Mouse (Mus musculus) embryo, embryonic 10 days (tissue): ENCODE measurements around the gene Gm43738.
"Not testable (repeated sequence)": the region's sequence is repeated elsewhere in the genome, so short reads cannot be mapped to it uniquely, and the experiment has no call there.

Experiments
- DNase-seq: peaks from one replicate; pipeline ENCODE4 v3.0.0-alpha.2; 2015; ENCODE audit warnings: low spot score

The Gm43738 gene

DNA sequence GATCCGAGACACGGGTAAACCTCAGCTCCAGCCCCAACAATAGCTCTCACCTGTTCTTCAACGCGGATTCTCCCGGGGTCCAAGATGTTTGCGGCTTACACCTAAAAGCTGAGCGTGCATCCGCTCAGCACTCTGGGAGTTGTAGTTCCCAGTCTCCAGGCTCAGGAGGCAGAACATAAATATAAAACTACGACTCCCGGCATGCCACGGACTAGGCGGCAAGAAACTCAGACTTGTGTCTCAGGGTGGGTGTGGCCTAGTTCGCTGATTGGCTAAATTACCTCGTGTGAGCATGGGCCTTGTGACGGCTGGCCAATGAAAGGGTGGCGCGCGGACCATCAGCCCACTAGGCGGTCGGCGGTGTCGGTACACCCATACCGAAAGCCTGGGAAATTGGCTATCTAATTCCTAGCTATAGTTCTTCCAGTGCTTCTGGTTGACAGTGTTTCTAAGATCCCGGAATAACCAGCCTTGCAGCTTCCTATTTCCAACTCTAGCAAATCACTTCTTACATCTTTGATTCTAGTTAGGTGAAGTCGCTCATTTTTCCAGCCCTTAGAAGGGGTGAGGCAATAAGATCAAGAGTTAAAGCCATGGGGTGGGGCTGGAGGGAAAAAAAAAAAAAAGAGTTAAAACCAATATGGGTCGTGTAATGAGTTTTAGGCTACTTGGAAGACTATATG lies 1.1 kb upstream of the Gm43738 start, which contains the start of gene Fdps:
Fdps (minus strand) TSS at position 148 of the 683 bp plus-strand sequence.
- DNase-seq = peak; percentile 100

DNA sequence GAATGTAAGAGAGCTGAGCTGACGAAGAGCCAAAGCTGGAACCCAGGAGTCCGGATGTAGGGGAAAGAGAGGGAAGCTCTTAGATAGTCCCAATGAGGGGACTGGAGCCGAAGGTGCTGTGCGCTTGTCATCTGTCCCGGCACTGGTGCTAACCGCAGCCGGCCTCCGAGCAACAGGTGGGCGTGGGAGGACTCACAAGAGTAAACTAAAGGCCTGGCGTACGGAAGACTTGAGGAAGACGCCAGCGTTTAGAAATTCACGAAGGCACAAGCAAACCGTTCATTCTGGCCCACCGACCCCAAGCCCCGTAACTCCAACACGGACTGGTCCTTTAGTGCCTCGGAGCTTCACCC lies 536 bp upstream of the Gm43738 start:
- DNase-seq = no peak

DNA sequence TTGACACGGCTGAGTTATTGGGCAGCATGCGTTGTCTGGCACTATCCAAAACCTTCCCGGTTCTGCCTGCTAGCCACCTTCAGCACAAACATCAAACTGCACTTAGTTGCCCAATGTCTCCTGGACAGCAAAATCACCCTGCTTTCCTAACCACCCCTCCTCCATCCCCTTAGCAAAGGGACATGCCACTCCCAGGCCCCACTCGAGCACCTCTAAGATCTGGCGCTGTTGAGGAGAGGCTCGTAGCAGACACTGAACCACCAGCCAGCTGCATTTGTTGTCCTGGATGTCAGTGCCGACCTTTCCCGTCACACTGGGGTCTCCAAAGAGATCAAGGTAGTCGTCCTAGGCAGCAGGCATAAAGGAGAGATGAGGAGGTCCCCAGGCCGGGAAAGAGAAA lies 6.9 kb downstream of the Gm43738 start:
- DNase-seq = no peak

DNA sequence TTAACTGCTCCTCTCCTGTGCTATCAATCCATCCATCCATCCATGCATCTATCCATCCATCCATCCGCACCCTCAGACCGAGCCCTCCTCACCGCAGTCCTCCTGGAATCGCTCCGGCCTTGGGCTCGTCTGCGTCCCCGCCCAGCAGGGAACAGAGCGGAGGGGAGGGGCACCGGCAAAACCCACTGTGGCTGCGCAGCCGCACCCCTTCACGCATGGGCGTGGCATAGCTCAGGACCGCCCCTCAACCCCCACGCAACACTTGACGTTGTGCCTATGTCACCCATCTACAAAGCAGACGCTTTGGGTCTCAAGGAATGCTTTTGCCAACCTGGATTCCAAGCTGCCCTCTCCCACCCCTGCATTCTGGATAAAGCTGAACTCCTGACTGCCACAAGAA lies 7.7 kb downstream of the Gm43738 start, which contains the start of gene Rusc1:
Rusc1 (minus strand) TSS at position 137 of the 400 bp plus-strand sequence.
- peak; percentile 89 for DNase-seq

DNA sequence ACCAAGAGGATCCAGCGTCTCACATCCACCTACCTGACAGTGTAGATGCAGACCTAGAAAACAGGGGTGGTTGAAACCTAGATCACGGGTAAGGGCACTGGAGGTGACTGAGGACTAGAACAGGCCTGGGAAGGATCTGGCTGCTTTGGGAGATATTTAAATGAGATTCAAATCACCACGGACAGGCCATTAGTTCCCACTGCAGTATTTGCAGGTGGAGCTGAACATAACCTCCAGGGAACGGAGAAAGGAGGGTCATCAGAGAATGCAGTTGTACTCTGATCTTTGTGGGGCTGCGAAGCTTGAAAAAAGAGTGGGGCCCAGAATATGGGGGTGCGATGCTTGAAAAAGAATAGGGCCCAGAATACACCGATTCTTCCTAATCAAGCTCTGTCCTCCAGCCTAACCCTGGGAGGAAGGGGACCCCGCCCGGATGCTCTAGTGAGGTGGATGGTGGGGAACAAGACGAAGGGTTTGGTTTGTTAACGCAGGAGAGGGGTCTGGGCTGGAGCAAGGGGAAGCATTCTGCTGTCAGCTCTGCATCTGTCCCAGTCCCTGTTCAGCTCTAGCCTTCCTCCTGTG lies 8.3 kb downstream of the Gm43738 start:
- DNase-seq = no peak

DNA sequence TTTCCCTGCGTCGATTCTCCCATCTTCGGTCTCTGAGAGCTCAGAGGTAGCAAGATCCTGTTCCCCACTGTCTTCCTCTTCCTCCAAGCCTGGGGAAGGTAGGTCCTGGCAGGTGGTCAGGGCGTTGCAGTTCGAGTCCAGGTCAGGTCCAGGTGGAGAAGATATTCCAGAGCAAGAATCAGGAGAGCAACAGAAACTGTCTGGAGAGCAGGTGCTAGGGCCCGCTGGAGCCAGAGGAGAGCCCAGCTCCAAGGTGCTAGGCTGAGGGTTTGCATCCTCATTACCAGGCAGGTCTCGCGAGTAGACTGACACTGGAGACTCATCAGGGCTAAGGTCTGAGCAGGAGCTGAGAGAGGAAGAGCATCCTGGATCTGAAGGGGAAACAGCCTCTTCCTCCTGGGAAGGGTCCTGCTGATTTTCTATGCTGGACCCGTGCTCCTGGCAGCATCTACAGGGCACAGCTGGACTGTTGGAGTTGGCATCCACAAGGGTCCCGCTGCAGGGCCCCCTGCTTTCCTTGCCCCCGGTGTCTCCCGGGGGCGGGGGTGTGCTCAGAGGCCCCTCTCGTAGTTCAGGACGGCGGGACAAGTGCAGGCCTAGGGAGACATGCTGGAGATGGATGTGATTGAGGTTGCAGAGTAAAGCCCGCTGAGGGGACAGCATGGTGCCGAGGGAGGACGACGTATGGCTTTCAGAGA lies 8.9 kb downstream of the Gm43738 start:
- peak; percentile 28 for DNase-seq

DNA sequence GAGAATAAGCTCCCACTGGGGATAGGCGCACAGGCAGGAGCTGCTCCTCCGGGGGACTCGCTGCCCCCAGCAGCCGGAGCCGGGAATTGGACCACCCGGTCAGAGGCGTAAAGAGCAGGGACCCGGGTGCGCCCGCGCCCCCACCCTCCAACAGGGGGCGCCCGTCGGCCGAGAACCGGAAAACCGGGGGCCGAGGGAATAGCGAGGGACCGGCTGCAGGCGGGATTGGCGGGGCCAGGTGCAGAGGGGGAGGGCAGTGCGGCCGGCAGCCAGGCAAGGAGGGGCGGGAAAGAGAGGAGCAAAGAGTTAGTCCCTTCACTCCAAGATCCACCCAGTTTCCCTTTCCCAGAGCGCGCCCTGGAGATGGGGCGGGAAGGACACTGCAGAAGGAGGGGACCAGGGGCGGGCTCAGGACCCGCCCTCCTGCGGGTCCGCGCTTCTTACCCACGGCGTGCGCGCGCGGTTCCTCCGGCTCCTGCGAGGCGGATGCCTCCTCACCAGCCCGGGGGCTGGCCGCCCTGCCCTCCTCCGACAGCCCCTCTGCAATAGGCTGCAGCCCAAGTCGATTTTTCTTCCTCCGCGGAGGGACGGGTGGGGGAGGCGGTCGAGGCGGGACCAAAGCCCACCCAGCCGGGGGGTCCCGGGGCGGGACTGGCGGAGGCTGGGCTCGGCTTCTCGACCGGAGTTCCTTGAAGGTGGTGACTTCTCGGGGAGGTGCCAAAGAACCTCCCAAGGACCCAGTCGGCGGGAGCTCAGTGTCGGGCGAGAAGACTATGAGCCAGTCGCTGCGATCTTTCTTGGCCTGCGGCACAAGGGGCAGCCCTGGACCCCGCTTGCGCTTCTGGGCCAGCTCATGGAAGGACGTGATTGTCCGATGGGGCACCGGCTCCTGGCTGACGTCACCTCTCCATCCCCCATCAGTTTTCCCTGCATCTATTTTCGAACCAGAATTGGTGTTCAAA lies 9.9 kb downstream of the Gm43738 start:
- DNase-seq = peak; percentile 75

DNA sequence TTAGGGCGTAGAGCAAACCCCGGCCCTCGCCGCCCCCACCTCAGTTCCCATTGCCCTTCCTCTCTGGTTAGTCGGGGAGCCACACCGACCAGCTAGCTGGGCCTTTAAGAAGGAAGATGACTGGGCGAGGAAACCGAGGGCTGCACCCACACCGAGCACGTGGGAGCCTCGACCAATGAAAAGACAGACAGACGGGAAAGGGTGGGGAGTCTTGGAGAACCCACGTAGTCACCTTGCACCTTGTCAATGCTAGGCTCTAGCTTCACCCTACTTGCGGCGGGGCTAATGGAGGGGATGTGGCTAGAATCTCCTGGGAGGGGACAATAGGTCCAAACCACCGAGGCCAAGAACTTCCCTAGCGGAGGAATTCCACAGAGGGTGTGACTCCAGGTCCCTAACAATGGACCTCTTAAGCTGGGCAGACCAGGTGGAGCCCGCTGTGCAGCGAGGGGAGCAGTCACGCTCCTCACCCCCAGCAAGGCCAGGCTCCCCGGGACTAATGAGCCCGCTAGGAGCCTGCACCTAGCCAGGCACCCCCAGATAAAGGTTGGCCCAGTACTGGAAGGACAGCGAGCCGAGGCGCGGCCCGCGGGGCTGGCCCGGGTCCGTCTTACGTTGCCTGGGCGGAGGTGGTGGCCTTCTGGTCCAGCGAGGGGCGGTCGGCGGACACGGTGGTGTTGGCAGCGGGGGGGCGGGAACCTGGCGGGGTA lies 10.9 kb downstream of the Gm43738 start:
- DNase-seq = peak; percentile 88

DNA sequence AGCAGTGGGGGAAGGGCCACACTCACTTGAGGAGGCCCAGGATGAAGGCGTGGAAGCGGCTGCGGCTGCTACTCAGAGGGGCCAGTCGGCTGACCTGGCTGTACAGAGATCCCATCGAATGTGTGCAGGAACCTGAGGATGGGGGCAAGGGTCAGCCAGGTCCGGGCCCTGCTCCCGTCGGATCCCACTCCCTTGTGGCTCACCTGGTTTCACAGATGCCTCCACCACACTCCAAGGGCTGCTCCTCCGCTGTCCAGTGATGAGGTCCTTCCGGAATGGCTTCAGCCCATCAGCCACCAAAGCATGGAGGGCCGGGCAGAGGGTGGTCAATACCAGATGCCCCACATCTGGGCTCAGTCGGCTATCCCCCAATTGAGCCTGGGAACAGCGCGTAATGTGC lies 11.9 kb downstream of the Gm43738 start:
- no peak for DNase-seq

DNA sequence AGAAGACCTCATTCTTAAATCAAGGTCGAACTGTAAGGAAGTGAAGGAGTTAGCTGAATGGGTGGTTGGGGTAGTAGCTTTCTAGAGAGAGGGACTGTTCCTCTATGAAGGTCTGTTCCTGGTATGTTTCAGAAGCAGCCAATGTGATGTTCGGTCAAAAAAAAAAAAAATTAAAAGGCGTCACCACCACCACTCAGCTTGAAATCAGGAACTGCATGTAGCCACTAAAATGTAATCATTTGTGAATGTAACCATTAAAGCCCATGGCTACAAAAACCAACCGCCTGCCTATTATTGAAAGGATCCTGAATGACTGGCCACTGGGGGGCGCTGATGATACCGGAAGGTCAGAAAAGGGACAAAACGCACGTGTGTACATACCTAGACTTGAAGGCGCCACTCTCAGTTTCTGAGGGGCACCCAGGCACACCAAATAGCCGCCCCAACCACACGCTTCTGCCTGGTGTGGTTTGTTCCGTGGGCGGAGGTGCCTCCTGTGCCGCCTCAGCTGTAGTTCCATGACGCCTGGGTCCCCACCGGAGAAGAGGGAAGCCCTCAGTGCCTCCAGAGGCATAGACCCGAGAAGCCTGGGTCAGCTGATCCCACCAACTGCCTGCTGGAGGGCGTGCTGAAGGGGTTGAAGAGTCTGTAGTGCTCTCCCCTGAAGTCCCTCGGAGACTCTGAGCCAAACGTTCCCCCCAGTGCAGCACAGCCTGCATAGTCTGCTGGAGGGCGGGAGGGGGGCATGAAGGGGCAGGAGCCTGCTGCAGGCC lies 13.4 kb downstream of the Gm43738 start:
- peak; percentile 83 for DNase-seq

DNA sequence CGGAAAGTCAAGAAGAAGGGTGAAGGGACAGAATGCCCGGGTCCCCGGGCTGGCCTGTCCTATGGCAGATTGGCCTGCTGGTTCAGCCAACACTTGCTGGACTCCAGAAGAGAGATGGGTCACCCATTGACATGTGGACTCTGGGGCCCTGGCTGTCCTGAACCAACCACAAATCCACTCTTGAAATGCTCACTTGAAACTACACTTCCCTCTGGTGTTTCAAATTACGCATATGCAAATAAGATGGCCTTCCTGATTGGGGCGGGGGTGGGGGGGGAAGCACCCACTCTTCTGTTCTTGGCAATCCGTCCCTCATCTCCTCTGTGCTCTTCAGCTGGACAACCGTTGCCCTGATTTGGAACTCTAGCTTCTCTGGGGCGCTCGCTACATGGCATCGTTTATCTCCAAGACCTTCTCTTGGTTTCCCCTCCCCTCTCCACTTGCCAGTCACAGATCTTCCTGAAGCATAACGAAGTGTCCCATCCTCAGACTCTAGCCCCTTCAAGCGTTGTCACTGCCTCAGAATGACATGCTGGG lies 16.2 kb downstream of the Gm43738 start:
- no peak for DNase-seq

DNA sequence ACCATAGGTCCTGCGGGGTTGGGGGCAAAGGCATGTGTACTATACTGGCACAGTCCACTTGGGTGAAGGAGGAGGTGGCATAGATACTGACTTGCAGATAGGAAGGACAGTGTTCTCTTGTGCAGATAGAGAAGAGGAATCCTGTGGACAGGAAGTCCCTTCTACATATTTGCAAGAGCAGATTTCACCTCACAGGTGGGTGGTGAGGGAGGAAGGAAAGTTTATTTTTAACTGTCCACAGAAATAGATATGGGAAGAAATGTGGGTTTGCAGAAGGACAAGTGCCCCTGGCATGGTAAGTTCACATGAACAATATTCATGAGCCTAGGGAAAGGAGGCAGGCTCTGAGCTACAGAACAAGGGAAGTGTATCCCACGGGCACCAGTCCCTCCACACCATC lies 16.8 kb downstream of the Gm43738 start:
- DNase-seq = no peak

DNA sequence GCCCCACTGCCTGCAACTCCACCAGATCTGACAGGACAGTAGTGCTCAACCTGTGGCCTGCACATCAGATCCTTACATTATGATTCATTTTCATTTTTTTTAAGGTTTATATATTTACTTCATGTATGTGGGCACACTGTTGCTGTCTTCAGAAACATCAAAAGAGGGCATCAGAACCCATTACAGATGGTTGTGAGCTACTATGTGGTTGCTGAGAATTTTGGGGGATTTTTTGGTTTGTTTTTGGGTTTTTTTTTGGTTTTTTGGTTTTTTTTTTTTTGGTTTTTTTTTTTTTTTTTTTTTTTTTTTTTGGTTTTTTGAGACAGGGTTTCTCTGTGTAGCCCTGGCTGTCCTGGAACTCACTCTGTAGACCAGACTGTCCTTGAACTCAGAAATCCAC lies 18.6 kb downstream of the Gm43738 start:
- not testable (repeated sequence) for DNase-seq

DNA sequence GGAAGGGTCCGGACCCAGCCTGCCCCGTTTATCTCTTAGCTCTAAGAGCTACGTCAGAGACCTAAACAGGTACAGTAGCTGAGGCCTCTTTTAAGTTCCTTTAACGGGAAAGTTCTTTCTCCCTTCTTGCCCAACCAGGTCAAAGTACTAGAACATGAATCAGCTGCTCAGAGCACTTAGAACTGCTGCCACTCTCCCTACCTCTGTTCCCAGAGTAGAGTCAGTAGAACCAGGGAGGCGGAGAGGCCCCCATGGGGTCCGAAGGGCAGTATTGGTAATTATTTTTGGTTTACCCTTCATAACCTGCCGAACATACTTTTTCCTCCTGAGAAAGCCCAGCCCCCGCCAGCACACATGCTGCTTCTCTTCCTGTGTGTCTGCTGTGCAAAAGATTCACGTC lies 23.5 kb downstream of the Gm43738 start:
- no peak for DNase-seq

DNA sequence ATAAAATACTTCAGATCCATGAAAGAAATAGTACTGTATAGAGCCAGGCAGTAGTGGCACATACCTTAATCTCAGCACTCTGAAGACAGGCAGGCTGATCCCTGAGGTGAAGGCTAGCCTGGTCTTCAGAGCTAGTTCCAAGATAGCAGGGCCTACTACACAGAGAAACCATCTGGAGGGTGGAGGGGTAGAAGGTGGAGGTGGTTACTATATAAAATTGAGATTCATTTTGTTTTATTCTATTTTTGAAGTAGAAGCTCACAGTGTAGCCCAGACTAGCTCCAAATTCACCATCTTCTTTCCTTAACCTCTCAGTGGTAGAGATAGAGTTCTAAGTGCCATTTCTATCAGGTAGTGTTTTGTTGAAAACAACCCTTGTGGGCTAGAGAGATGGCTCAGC lies 33.6 kb downstream of the Gm43738 start:
- no peak for DNase-seq

DNA sequence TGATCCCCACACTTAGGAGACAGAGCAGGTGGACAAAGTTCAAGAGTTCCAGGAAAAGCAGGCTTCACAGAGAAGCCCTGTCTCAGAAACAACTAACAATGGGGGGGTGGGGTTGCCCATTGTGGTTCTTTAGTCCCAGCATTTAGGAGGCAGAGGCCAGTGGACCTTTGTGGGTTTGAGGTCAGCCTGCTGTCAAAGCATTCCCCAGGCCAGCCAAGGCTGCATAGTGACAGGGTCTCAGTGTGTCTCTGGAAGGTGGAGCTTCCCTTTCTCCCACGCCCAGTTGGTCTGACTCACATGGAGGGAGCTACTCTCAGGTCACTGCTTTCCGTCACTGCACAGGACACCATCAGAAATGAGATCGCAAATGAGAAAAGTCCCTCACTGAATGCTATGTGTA lies 39.2 kb downstream of the Gm43738 start:
- DNase-seq = peak; percentile 75

DNA sequence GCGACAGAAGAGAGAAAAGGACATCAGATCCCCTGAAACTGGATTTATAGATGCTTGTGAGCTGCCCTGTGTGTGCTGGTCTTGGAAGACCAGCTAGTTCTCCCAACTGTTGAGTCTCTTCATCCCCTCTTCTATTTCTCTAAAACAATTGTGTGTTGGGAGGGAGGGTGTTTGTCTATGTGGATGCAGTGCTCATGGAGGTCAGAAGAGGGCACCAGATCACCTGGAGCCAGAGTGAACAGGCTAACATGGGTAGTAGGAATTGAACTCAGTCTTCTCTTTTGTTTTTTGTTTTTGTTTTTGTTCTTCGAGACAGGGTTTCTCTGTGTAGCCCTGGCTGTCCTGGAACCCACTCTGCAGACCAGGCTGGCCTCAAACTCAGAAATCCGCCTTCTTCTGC lies 42.1 kb downstream of the Gm43738 start:
- peak; percentile 64 for DNase-seq

DNA sequence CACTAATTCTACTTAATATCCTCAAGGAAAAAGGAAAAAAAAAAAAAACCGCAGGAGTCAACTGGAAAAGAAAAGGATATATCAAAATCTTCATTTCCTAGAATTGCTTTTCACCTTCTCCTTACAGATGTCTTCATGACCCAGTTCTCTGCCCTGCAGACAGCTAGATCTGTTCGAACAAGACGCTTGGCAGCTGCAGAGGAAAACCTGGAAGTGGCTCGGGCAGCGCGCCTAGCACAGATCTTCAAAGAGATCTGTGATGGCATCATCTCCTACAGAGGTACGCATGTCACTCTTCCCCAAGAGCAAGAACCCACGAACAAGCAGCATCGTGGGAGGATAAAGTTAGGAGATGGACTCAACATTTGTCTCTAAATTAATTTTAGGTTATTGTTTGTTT lies 42.5 kb downstream of the Gm43738 start:
- no peak for DNase-seq

DNA sequence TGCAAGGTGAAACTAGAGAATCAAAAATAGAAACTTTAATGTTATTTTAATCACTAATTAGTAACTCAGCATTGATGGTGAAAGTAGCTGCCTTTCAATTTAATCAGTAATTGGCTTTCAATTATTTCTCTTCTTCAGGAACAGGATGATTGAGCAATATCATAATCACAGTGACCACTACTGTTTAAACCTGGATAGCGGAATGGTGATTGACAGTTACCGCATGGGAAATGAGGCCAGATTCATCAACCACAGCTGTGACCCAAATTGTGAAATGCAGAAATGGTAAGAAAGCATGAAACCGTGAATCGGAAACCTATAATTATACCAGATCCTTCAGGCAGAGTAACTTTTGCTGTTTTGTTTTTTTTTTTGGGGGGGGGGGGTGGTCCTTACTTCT lies 57.5 kb downstream of the Gm43738 start:
- DNase-seq = no peak
